Mouse (Mus musculus) heart, adult 2 months (tissue): ENCODE results near the gene Clybl. TPM values are rescaled to one million over a fixed set of nuclear protein-coding genes. Genes with fewer than 3 reads are reported as not detected.

Source experiments
- DNase-seq, 2 experiments: peaks; one replicate each; pipeline ENCODE4 v3.0.0; 2021
- H3K27ac ChIP-seq: fragments of 200-600 bp; 2 replicates; pipeline ENCODE4 v1.8.1; 2022
- H3K27me3 ChIP-seq: fragments of 200-500 bp; 2 replicates; pipeline ENCODE4 v1.6.1; 2012; ENCODE audit warnings: mild to moderate bottlenecking, low read length, inconsistent platforms, mixed read lengths; ENCODE audit not compliant: control insufficient read depth, insufficient read depth
- H3K36me3 ChIP-seq: fragments of 200-500 bp; 2 replicates; pipeline ENCODE4 v1.6.1; 2012; ENCODE audit warnings: low read length, inconsistent platforms; ENCODE audit not compliant: control insufficient read depth, insufficient read depth
- H3K4me1 ChIP-seq: fragments of 200-500 bp; 2 replicates; pipeline ENCODE4 v1.6.1; 2011; ENCODE audit warnings: low read length; ENCODE audit not compliant: control insufficient read depth, insufficient read depth
- H3K4me3 ChIP-seq: fragments of 200-600 bp; 2 replicates; pipeline ENCODE4 v1.8.1; 2022
- H3K79me2 ChIP-seq: fragments of 200-500 bp; replicated peaks from 2 replicates; pipeline ENCODE4 v1.6.1; 2012; ENCODE audit warnings: mild to moderate bottlenecking, inconsistent platforms, low read length, moderate library complexity, mixed read lengths; ENCODE audit not compliant: control insufficient read depth, insufficient read depth
- H3K9ac ChIP-seq: fragments of 200-500 bp; 2 replicates; pipeline ENCODE4 v1.6.1; 2012; ENCODE audit warnings: low read depth, mild to moderate bottlenecking, control low read depth, inconsistent platforms, low read length, mixed read lengths
- CTCF ChIP-seq: fragments of 200-600 bp; IDR thresholded peaks from 2 replicates; pipeline ENCODE4 v1.8.1; 2022; ENCODE audit warnings: antibody characterized with exemption, mild to moderate bottlenecking, moderate library complexity
- EP300 ChIP-seq: fragments of 200-500 bp; IDR thresholded peaks from 2 replicates; pipeline ENCODE4 v1.6.1; 2011; ENCODE audit warnings: low read depth, low read length, control low read depth; ENCODE audit not compliant: insufficient read depth
- POLR2A ChIP-seq: fragments of 200-500 bp; IDR thresholded peaks from 2 replicates; pipeline ENCODE4 v1.6.1; 2011; ENCODE audit warnings: mild to moderate bottlenecking, low read depth, low read length, control low read depth; ENCODE audit not compliant: insufficient read depth
- WGBS: fragments of 180-500 bp; shearing (Covaris S2); methylation state at CpG from one replicate; pipeline ENCODE4 v1.1.7; 2018; 5-methylcytosine and 5-hydroxymethylcytosine counted together
- intact Hi-C: fragments of 180-260 bp; cut with DNase I; formaldehyde crosslinking; loops from one replicate; pipeline ENCODE4 v1.15.1; 2025
- polyA plus RNA-seq: library from polyadenylated mRNA; depleted of rRNA; stranded (reverse); fragments of >200 nt; gene quantifications from 2 replicates; pipeline ENCODE4 v1.2.3, GENCODE M21; 2012
- total RNA-seq, 2 experiments: library from RNA; stranded (reverse); gene quantifications; 2 replicates each; pipeline ENCODE4 v1.2.3; 2021

The Clybl gene
- total and polyA plus RNA-seq, 3 experiments = 50.3 to 131 (median 115) TPM

DNA sequence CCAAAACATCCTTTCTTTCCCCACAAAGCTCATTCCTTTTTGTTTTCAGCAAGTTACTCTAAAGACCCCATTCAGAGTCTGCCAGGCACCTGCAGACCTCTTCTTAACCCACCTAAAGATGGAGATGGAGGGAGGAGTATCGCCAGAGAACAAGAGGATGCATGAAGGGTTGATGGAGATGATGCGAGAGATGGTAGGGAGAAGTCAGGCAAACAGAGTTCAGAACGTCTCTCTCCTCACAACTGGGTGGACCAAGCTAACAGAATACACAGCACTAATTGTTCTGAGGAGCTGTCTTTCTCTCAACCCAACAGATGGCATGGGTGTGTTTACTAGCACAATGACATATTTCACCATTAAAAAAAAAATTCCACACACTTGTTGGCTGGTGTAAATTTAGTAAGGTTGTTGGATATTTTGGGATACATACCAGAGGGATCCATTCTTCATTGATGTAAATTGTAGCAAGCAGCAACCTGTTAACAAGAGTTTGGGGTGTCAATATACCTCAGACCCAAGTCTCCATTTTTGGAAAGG, 186.4 kb downstream of the Clybl start:
- Histone ChIP-seq H3K9ac (no peak overlapping the region), H3K27me3 (no peaks in the 10 kb centered on the region), H3K4me3 (no peak overlapping the region), H3K27ac (no peak overlapping the region), H3K79me2 (no peaks in the 10 kb centered on the region), H3K4me1 (no peaks in the 10 kb centered on the region), H3K36me3 (no peaks in the 10 kb centered on the region)
- intact Hi-C loops = no loop called here
- WGBS = 92% methylated on average over 3 of the region's 3 CpGs
- DNase-seq = no peak
- TF ChIP-seq CTCF (no peak), POLR2A (no peak), EP300 (no peak)

DNA sequence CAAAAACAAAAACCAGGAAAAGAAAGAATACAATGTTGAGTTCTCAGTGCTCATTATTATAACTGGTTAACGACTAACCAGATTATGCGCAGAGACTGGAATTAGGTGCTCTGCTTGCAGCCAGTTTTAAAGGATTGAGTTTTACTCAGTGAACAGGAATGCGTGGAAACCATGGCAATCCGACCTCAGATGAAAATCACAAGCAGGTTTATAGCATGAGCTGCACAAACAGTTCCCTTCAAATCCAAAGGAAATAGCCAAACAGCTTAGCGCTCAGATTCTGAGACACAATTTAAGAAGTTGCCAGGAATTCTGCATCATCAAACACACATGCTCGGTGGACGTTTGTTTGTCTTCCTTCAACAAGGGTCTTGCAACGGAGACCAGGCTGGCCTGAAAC, 187.0 kb downstream of the Clybl start:
- no peaks in the 10 kb centered on the region for H3K36me3 ChIP-seq
- no peaks in the 10 kb centered on the region for H3K4me1 ChIP-seq
- TF ChIP-seq POLR2A (no peak), CTCF (no peak), EP300 (no peak)
- intact Hi-C loops = no loop called here
- H3K4me3 ChIP-seq = no peak overlapping the region
- no peak overlapping the region for H3K27ac ChIP-seq
- 88% methylated on average over 8 of the region's 8 CpGs for WGBS
- H3K79me2 ChIP-seq = no peaks in the 10 kb centered on the region
- no peak for DNase-seq
- no peak overlapping the region for H3K9ac ChIP-seq
- H3K27me3 ChIP-seq = no peaks in the 10 kb centered on the region

DNA sequence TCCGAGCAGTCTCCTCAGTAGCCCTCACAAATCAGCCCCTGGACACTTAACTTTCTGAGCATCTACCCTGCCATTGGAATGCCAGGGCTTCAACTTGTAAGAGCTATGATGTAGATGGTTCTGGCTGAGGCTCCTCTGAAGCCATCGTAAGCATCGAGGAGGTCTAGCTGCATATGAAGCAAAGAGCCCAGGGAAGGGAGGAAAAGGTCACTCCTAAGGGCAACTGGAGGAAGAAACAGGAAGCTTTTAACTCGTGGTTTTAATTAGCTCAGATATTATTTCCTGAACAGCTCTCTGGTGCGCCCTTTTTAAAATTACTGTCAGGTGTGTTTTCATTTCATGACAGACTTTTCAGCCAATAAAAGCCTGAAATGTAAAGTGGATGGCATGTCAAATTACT, 190.5 kb downstream of the Clybl start:
- intact Hi-C loops = no loop called here
- Histone ChIP-seq H3K9ac (no peak overlapping the region), H3K79me2 (no peaks in the 10 kb centered on the region), H3K27me3 (no peaks in the 10 kb centered on the region), H3K4me3 (no peak overlapping the region), H3K4me1 (no peaks in the 10 kb centered on the region), H3K27ac (no peak overlapping the region), H3K36me3 (no peaks in the 10 kb centered on the region)
- TF ChIP-seq CTCF = no peak
- TF ChIP-seq EP300 = no peak
- no peak for TF ChIP-seq POLR2A
- 57% methylated on average over 5 of the region's 5 CpGs for WGBS
- DNase-seq = no peak

DNA sequence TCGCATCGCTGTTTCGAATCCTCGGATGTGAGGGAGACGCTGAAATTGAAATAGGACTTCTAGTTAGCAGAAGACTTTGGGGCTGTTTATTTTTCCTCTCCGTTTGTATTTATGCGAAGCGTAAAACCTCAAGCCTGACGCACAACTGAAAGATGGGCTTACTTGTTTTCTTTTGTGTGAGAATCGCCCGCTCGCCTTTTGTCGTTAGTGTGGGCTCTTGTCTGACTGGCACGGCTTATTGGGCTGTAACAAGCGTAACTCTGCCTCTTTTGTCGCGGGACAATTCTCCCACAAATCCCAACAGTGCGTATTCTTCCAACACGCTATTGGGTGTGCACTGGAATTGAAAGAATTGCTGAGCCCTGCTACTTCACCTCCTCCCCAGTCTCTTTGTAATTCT, 192.0 kb downstream of the Clybl start:
- intact Hi-C loops = no loop called here
- Histone ChIP-seq H3K27ac (no peak overlapping the region), H3K4me1 (no peaks in the 10 kb centered on the region), H3K36me3 (no peaks in the 10 kb centered on the region), H3K4me3 (no peak overlapping the region), H3K79me2 (no peaks in the 10 kb centered on the region), H3K9ac (no peak overlapping the region), H3K27me3 (no peaks in the 10 kb centered on the region)
- TF ChIP-seq POLR2A (no peak), CTCF (no peak), EP300 (no peak)
- 70% methylated on average over 19 of the region's 19 CpGs for WGBS
- no peak for DNase-seq

DNA sequence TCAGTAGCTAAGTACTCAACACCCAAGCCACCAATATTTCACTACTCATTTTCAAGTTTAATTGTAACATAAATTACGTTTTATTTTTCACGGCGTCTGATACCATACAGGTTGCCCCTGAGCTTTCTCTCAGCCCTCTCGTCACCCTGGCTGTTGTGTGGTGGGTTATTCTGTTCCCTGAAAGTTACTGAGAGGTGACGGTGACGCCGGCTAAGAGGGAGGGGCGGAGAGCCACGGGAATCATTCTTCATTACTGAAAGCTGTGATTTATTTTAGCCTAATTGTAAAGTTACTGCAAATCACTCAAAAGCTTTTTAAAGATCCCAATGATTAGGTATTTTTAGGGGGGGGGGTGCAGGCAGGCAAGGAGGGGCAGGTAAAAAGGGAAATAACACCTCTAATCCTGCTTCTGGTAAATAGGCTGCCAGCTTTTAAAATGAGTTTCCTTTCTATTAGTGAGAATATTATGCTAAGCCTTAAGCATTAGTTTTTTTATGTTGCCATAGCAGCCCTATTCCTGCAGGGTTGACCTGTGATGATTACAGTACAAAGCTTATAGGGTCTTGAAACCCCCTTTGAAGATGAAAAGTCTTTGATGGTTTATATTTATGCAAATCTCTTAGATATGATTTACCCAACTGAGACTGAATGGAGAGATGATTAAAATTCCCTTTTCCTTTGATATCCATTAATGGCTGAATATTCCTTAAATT, 192.9 kb downstream of the Clybl start:
- no peaks in the 10 kb centered on the region for H3K4me1 ChIP-seq
- H3K9ac ChIP-seq = no peak overlapping the region
- intact Hi-C loops = no loop called here
- no peaks in the 10 kb centered on the region for H3K27me3 ChIP-seq
- no peak overlapping the region for H3K4me3 ChIP-seq
- TF ChIP-seq POLR2A = no peak
- no peak for TF ChIP-seq EP300
- no peak for TF ChIP-seq CTCF
- WGBS = 63% methylated on average over 9 of the region's 9 CpGs
- no peaks in the 10 kb centered on the region for H3K79me2 ChIP-seq
- H3K27ac ChIP-seq = no peak overlapping the region
- DNase-seq = no peak
- no peaks in the 10 kb centered on the region for H3K36me3 ChIP-seq

DNA sequence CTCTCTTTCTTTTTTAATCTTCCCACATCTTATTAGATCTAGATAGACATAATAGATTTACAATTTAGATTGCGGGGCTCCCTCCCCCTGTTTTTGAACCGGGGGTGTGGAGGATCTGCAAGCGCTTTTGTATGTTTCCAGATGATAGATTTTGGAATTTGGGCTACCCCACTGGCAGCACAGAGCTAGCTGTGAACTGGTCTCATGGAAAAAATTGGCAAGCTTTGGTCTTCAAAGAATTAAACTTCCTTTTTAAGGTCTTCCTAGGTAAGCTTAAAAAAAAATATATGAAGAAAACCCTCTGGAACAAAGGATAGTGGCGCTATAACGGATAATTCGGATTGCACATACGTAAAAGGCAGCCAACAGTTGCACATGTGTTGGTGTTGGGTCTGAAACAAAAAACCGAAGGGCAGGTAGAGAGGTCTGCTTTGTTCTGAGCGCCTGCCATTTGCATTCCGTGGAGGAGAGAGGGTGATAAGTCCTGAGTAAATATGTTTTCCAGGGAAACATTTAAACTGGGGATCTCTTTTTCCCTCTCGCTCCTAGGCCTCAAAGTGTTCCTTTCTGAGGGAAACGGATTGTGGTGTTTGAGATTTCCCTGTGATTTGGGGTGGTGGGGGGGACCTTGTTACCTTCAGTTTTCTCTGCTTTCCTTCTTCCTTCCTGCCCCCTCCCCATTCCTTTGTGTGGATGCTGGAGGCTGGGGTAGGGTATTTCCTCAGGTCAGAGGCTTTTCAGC, 193.7 kb downstream of the Clybl start:
- H3K4me3 ChIP-seq = no peak overlapping the region
- H3K4me1 ChIP-seq = no peaks in the 10 kb centered on the region
- 74% methylated on average over 12 of the region's 12 CpGs for WGBS
- no peak overlapping the region for H3K9ac ChIP-seq
- no peaks in the 10 kb centered on the region for H3K79me2 ChIP-seq
- H3K27me3 ChIP-seq = no peaks in the 10 kb centered on the region
- no peak for DNase-seq
- TF ChIP-seq CTCF (no peak), EP300 (no peak), POLR2A (no peak)
- H3K27ac ChIP-seq = no peak overlapping the region
- H3K36me3 ChIP-seq = no peaks in the 10 kb centered on the region
- intact Hi-C loops = no loop called here
